Mouse (Mus musculus): ENCODE measurements around the gene Gm28048. TPM values are rescaled to one million over a fixed set of nuclear protein-coding genes. Genes with fewer than 3 reads are reported as not detected.

Gm28048 gene
- total and polyA plus RNA-seq, 2 experiments from 2014 or later: 6.8 TPM; not detected in 1

DNA sequence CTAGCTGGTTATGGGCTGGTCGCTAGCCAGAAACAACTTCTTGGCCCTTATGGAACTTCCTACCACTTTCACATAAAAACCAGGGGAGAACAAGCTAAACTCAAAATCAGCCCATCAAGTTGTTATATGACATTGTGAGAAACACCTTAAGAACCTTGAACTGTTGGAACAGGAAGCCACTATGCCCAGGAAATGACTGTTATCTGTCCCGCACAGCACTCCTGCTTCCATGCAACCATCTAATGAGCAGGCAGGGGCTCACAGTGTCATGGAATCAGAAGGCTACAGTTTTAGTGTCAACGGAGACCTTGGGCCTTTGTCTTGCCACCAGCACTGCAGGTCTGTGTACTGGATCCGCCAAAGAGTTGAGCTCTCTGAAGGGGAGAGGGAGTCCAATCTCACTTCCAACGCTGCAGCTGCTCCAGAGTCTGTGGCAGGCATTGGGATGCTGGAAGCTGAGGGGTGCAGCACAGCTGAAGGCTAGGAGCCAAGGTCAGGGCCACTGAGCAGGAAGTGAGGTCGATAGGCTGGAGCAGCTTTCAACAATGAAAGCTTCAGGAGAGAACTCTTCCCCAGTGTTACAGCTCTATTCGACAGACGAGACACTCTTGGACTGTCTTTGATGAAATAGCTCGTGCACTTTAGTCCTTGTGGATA, 157.7 kb downstream of the Gm28048 start:
- TF ChIP-seq CTCF (IDR thresholded peaks at IDR 0.05; ENCODE audit: low read depth) (no peak), EP300 (IDR thresholded peaks at IDR 0.05; ENCODE audit: low read depth) (no peak)
- no peak overlapping the region for H3K4me3 ChIP-seq (ENCODE audit: low read depth, low read length)
- 0 out of 2 replicates have a peak, but pooled peaks cover 15% of the 10 kb centered on the region for H3K4me1 ChIP-seq (ENCODE audit: control insufficient read depth, insufficient read depth)
- no peaks in the 10 kb centered on the region for H3K27me3 ChIP-seq (ENCODE audit: control insufficient read depth, insufficient read depth, low read length)
- no peak overlapping the region for H3K9ac ChIP-seq (replicated peaks; ENCODE audit: low read depth, low read length)
- no peak for DNase-seq (ENCODE audit: low spot score)
- WGBS: 62% methylated on average over 9 of the region's 9 CpGs
- H3K27ac ChIP-seq (ENCODE audit: low read depth): no peak overlapping the region
- ATAC-seq (ENCODE audit: insufficient read depth, low read depth): peak; percentile 33; the same call in 1 of the 2 replicates
- H3K4me2 ChIP-seq (ENCODE audit: low read depth, low read length): no peak overlapping the region
- H3K9me3 ChIP-seq (replicated peaks; ENCODE audit: control insufficient read depth, low read length): no peaks in the 10 kb centered on the region
- H3K36me3 ChIP-seq (replicated peaks; ENCODE audit: control insufficient read depth, insufficient read depth, low read length): no peaks in the 10 kb centered on the region

- no peak for ATAC-seq (ENCODE audit: insufficient read depth, low read depth)
- TF ChIP-seq CTCF (IDR thresholded peaks at IDR 0.05; ENCODE audit: low read depth) (no peak), EP300 (IDR thresholded peaks at IDR 0.05; ENCODE audit: low read depth) (no peak)
- H3K27me3 ChIP-seq (ENCODE audit: control insufficient read depth, insufficient read depth, low read length): no peaks in the 10 kb centered on the region
- 0 out of 2 replicates have a peak, but pooled peaks cover 4% of the 10 kb centered on the region for H3K4me1 ChIP-seq (ENCODE audit: control insufficient read depth, insufficient read depth)
- no peak overlapping the region for H3K9ac ChIP-seq (replicated peaks; ENCODE audit: low read depth, low read length)
- H3K27ac ChIP-seq (ENCODE audit: low read depth): no peak overlapping the region
- H3K9me3 ChIP-seq (replicated peaks; ENCODE audit: control insufficient read depth, low read length): no peaks in the 10 kb centered on the region
- H3K36me3 ChIP-seq (replicated peaks; ENCODE audit: control insufficient read depth, insufficient read depth, low read length): no peaks in the 10 kb centered on the region
- WGBS: 75% methylated on average over 3 of the region's 3 CpGs
- H3K4me3 ChIP-seq (ENCODE audit: low read depth, low read length): no peak overlapping the region
- H3K4me2 ChIP-seq (ENCODE audit: low read depth, low read length): no peak overlapping the region
- DNase-seq (ENCODE audit: low spot score): no peak
Measured at GRCm38 (mm10) chr11:22821243-22821642, 160.6 kb downstream of the Gm28048 start.

- DNase-seq (ENCODE audit: low spot score): no peak
- TF ChIP-seq EP300 (IDR thresholded peaks at IDR 0.05; ENCODE audit: low read depth) (no peak), CTCF (IDR thresholded peaks at IDR 0.05; ENCODE audit: low read depth) (no peak)
Measured at GRCm38 (mm10) chr11:22818371-22818770, 163.5 kb downstream of the Gm28048 start.

DNA sequence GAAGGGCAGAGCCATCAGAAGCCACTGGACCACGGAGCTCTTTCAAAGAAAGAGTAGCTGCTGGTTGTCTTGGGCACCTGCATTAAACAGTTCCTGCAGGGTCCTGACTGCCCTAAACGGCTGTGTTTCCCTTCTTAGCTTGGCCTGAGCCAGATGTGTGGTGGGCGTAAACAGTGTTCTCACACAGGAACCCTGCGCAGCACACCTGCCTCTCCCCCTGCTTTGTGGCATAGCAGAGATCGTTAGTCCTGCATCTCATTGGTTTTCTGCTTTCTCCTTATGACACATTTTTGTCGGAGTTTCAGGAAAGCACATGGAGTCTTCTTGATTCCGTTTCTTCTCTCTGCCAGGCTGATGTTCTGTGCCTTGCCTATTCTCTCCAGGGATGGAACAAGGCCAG, 166.0 kb downstream of the Gm28048 start:
- Histone ChIP-seq H3K9ac (replicated peaks; ENCODE audit: low read depth, low read length) (no peak overlapping the region), H3K4me3 (ENCODE audit: low read depth, low read length) (no peak overlapping the region), H3K27me3 (ENCODE audit: control insufficient read depth, insufficient read depth, low read length) (no peaks in the 10 kb centered on the region), H3K4me1 (ENCODE audit: control insufficient read depth, insufficient read depth) (peaks cover 12% of the 10 kb centered on the region; the same call in 1 of the 2 replicates), H3K36me3 (replicated peaks; ENCODE audit: control insufficient read depth, insufficient read depth, low read length) (no peaks in the 10 kb centered on the region), H3K4me2 (ENCODE audit: low read depth, low read length) (no peak overlapping the region), H3K27ac (ENCODE audit: low read depth) (no peak overlapping the region), H3K9me3 (replicated peaks; ENCODE audit: control insufficient read depth, low read length) (no peaks in the 10 kb centered on the region)
- DNase-seq (ENCODE audit: low spot score): no peak
- 84% methylated on average over 7 of the region's 7 CpGs for WGBS
- TF ChIP-seq CTCF (IDR thresholded peaks at IDR 0.05; ENCODE audit: low read depth): no peak
- TF ChIP-seq EP300 (IDR thresholded peaks at IDR 0.05; ENCODE audit: low read depth): no peak
- no peak for ATAC-seq (ENCODE audit: insufficient read depth, low read depth)

More at GRCm38 (mm10) chr11:22818371-22818770, 163.5 kb downstream of the Gm28048 start:
- Histone ChIP-seq H3K4me3 (ENCODE audit: low read depth, low read length) (no peak overlapping the region), H3K9ac (replicated peaks; ENCODE audit: low read depth, low read length) (no peak overlapping the region), H3K9me3 (replicated peaks; ENCODE audit: control insufficient read depth, low read length) (no peaks in the 10 kb centered on the region), H3K27ac (ENCODE audit: low read depth) (no peak overlapping the region), H3K36me3 (replicated peaks; ENCODE audit: control insufficient read depth, insufficient read depth, low read length) (no peaks in the 10 kb centered on the region), H3K4me2 (ENCODE audit: low read depth, low read length) (no peak overlapping the region), H3K4me1 (ENCODE audit: control insufficient read depth, insufficient read depth) (peaks cover 11% of the 10 kb centered on the region; the same call in 1 of the 2 replicates), H3K27me3 (ENCODE audit: control insufficient read depth, insufficient read depth, low read length) (no peaks in the 10 kb centered on the region)
- 68% methylated on average over 5 of the region's 5 CpGs for WGBS
- ATAC-seq (ENCODE audit: insufficient read depth, low read depth): no peak

- no peak overlapping the region for H3K27ac ChIP-seq (ENCODE audit: low read depth)
- H3K4me3 ChIP-seq (ENCODE audit: low read depth, low read length): no peak overlapping the region
- no peak for ATAC-seq (ENCODE audit: insufficient read depth, low read depth)
- H3K9ac ChIP-seq (replicated peaks; ENCODE audit: low read depth, low read length): no peak overlapping the region
- no peaks in the 10 kb centered on the region for H3K9me3 ChIP-seq (replicated peaks; ENCODE audit: control insufficient read depth, low read length)
- H3K36me3 ChIP-seq (replicated peaks; ENCODE audit: control insufficient read depth, insufficient read depth, low read length): no peaks in the 10 kb centered on the region
- H3K4me2 ChIP-seq (ENCODE audit: low read depth, low read length): no peak overlapping the region
- no peaks in the 10 kb centered on the region for H3K27me3 ChIP-seq (ENCODE audit: control insufficient read depth, insufficient read depth, low read length)
- no peak for DNase-seq (ENCODE audit: low spot score)
- TF ChIP-seq CTCF (IDR thresholded peaks at IDR 0.05; ENCODE audit: low read depth) (no peak), EP300 (IDR thresholded peaks at IDR 0.05; ENCODE audit: low read depth) (no peak)
- H3K4me1 ChIP-seq (ENCODE audit: control insufficient read depth, insufficient read depth): peaks cover 12% of the 10 kb centered on the region; the same call in 1 of the 2 replicates
Measured at GRCm38 (mm10) chr11:22815143-22815542, 166.7 kb downstream of the Gm28048 start.
